Mouse (Mus musculus) neural tube, embryonic 14.5 days (tissue): ENCODE measurements around the gene Brpf3. TPM values are rescaled to one million over a fixed set of nuclear protein-coding genes. Genes with fewer than 3 reads are reported as not detected.
"Not testable (repeated sequence)": the region's sequence is repeated elsewhere in the genome, so short reads cannot be mapped to it uniquely, and the experiment has no call there.

ENCODE experiments used
- ATAC-seq: fragments of 200-750 bp; cut with Nextera tagmentation; 2 replicates; pipeline ENCODE4 v1.8.0; 2017; ENCODE audit warnings: low read depth, mild to moderate bottlenecking, moderate TSS enrichment, moderate library complexity
- H3K27ac ChIP-seq: fragments of 300-500 bp; sonication (generic); 2 replicates; pipeline ENCODE4 v1.5.1; 2014; ENCODE audit warnings: low read depth, mild to moderate bottlenecking, control low read depth, low read length, moderate library complexity, mixed read lengths
- H3K27me3 ChIP-seq: fragments of 300-500 bp; sonication (generic); 2 replicates; pipeline ENCODE4 v1.6.1; 2014; ENCODE audit warnings: low read length; ENCODE audit not compliant: control insufficient read depth, insufficient read depth
- H3K36me3 ChIP-seq: fragments of 300-500 bp; sonication (generic); 2 replicates; pipeline ENCODE4 v1.6.1; 2014; ENCODE audit warnings: low read length, mixed read lengths; ENCODE audit not compliant: control insufficient read depth, insufficient read depth
- H3K4me1 ChIP-seq: fragments of 300-500 bp; sonication (generic); 2 replicates; pipeline ENCODE4 v1.6.1; 2014; ENCODE audit warnings: low read length; ENCODE audit not compliant: control insufficient read depth, insufficient read depth
- H3K4me2 ChIP-seq: fragments of 300-500 bp; sonication (generic); 2 replicates; pipeline ENCODE4 v1.6.1; 2014; ENCODE audit warnings: mild to moderate bottlenecking, low read depth, low read length, control low read depth
- H3K4me3 ChIP-seq: fragments of 300-500 bp; sonication (generic); 2 replicates; pipeline ENCODE4 v1.5.1; 2014; ENCODE audit warnings: low read depth, low read length, control low read depth, mixed read lengths
- H3K9ac ChIP-seq: fragments of 300-500 bp; sonication (generic); replicated peaks from 2 replicates; pipeline ENCODE4 v1.6.1; 2014; ENCODE audit warnings: low read depth, mild to moderate bottlenecking, control low read depth, low read length, mixed read lengths
- H3K9me3 ChIP-seq: fragments of 300-500 bp; sonication (generic); 2 replicates; pipeline ENCODE4 v1.6.1; 2016; ENCODE audit warnings: low read length; ENCODE audit not compliant: control insufficient read depth
- WGBS: fragments of 180-500 bp; shearing (Covaris S2); extraction: QIAGEN DNeasy Blood & Tissue Kit; methylation state at CpG from one replicate; pipeline ENCODE4 v1.1.7; 2014; 5-methylcytosine and 5-hydroxymethylcytosine counted together
- polyA plus RNA-seq: library from polyadenylated mRNA; unstranded; fragments of >200 nt; fragmentation: Nextera tagmentation; extraction: Ambion mirVana; gene quantifications from 2 replicates; pipeline ENCODE4 v1.2.1, GENCODE M21; 2014

The Brpf3 gene
- polyA plus RNA-seq, 1 experiment from 2014 or later = 6.9 TPM

GRCm38 (mm10) chr17:28832875-28833274, 32.0 kb downstream of the Brpf3 start:
- no peaks in the 10 kb centered on the region for H3K27me3 ChIP-seq
- H3K27ac ChIP-seq = no peak overlapping the region
- H3K9ac ChIP-seq = no peak overlapping the region
- no peak overlapping the region for H3K4me2 ChIP-seq
- ATAC-seq = no peak
- H3K9me3 ChIP-seq = no peaks in the 10 kb centered on the region
- no peak overlapping the region for H3K4me3 ChIP-seq
- no peaks in the 10 kb centered on the region for H3K4me1 ChIP-seq
- 95% methylated on average over 3 of the region's 3 CpGs for WGBS
- H3K36me3 ChIP-seq = peaks cover 21% of the 10 kb centered on the region

GRCm38 (mm10) chr17:28834676-28835075, 33.8 kb downstream of the Brpf3 start:
- Histone ChIP-seq H3K9ac (no peak overlapping the region), H3K4me2 (no peak overlapping the region), H3K4me3 (no peak overlapping the region), H3K27ac (no peak overlapping the region), H3K4me1 (no peaks in the 10 kb centered on the region), H3K27me3 (no peaks in the 10 kb centered on the region), H3K36me3 (peaks cover 28% of the 10 kb centered on the region), H3K9me3 (no peaks in the 10 kb centered on the region)
- WGBS = 82% methylated on average over 10 of the region's 10 CpGs
- ATAC-seq = no peak

GRCm38 (mm10) chr17:28837840-28838239, 37.0 kb downstream of the Brpf3 start:
- 94% methylated on average over 7 of the region's 7 CpGs for WGBS
- H3K4me2 ChIP-seq = no peak overlapping the region
- H3K4me3 ChIP-seq = no peak overlapping the region
- H3K36me3 ChIP-seq = peaks cover 26% of the 10 kb centered on the region
- H3K4me1 ChIP-seq = no peaks in the 10 kb centered on the region
- H3K27me3 ChIP-seq = no peaks in the 10 kb centered on the region
- no peak for ATAC-seq
- no peak overlapping the region for H3K9ac ChIP-seq
- H3K27ac ChIP-seq = no peak overlapping the region
- no peaks in the 10 kb centered on the region for H3K9me3 ChIP-seq

GRCm38 (mm10) chr17:28841947-28842346, 41.1 kb downstream of the Brpf3 start:
- not testable (repeated sequence) for H3K4me2 ChIP-seq, H3K27me3 ChIP-seq, ATAC-seq, H3K4me3 ChIP-seq, H3K4me1 ChIP-seq, H3K9me3 ChIP-seq, H3K9ac ChIP-seq, H3K27ac ChIP-seq
- WGBS = 99% methylated on average over 4 of the region's 4 CpGs
- peaks cover 19% of the 10 kb centered on the region for H3K36me3 ChIP-seq

- no peak overlapping the region for H3K4me3 ChIP-seq
- peaks cover 3% of the 10 kb centered on the region; the same call in 1 of the 2 replicates for H3K36me3 ChIP-seq
- no peaks in the 10 kb centered on the region for H3K27me3 ChIP-seq
- 62% methylated on average over 5 of the region's 5 CpGs for WGBS
- H3K4me2 ChIP-seq = no peak overlapping the region
- no peaks in the 10 kb centered on the region for H3K4me1 ChIP-seq
- no peak for ATAC-seq
- H3K27ac ChIP-seq = no peak overlapping the region
- no peaks in the 10 kb centered on the region for H3K9me3 ChIP-seq
- H3K9ac ChIP-seq = no peak overlapping the region
Observed at GRCm38 (mm10) chr17:28843665-28844064, 42.8 kb downstream of the Brpf3 start.

- H3K9me3 ChIP-seq = no peaks in the 10 kb centered on the region
- H3K27me3 ChIP-seq = no peaks in the 10 kb centered on the region
- H3K9ac ChIP-seq = no peak overlapping the region
- no peak overlapping the region for H3K27ac ChIP-seq
- H3K36me3 ChIP-seq = no peaks in the 10 kb centered on the region
- 70% methylated on average over 11 of the region's 11 CpGs for WGBS
- no peak overlapping the region for H3K4me3 ChIP-seq
- ATAC-seq = no peak
- no peak overlapping the region for H3K4me2 ChIP-seq
- H3K4me1 ChIP-seq = no peaks in the 10 kb centered on the region
Observed at GRCm38 (mm10) chr17:28846974-28847617, 46.2 kb downstream of the Brpf3 start.

- ATAC-seq = no peak
Observed at GRCm38 (mm10) chr17:28850511-28850910, 49.6 kb downstream of the Brpf3 start.

GRCm38 (mm10) chr17:28854377-28854776, 53.5 kb downstream of the Brpf3 start:
- Histone ChIP-seq H3K27ac (no peak overlapping the region), H3K4me2 (no peak overlapping the region), H3K4me1 (no peaks in the 10 kb centered on the region), H3K9ac (no peak overlapping the region), H3K36me3 (no peaks in the 10 kb centered on the region), H3K9me3 (peaks cover 3% of the 10 kb centered on the region; the same call in 1 of the 2 replicates), H3K27me3 (no peaks in the 10 kb centered on the region), H3K4me3 (no peak overlapping the region)
- ATAC-seq = no peak
- 83% methylated on average over 6 of the region's 7 CpGs for WGBS

More at GRCm38 (mm10) chr17:28850511-28850910, 49.6 kb downstream of the Brpf3 start:
- Histone ChIP-seq H3K4me1 (no peaks in the 10 kb centered on the region), H3K27ac (no peak overlapping the region), H3K4me2 (no peak overlapping the region), H3K9ac (no peak overlapping the region), H3K36me3 (no peaks in the 10 kb centered on the region), H3K9me3 (no peaks in the 10 kb centered on the region), H3K27me3 (no peaks in the 10 kb centered on the region), H3K4me3 (no peak overlapping the region)
- WGBS = 92% methylated on average over 5 of the region's 5 CpGs

GRCm38 (mm10) chr17:28855166-28855885, 54.4 kb downstream of the Brpf3 start:
- whole genome bisulfite sequencing = 82% methylated on average over 9 of the region's 9 CpGs
- no peak for ATAC-seq
- Histone ChIP-seq H3K36me3 (no peaks in the 10 kb centered on the region), H3K4me1 (no peaks in the 10 kb centered on the region), H3K4me2 (no peak overlapping the region), H3K4me3 (no peak overlapping the region), H3K27me3 (no peaks in the 10 kb centered on the region), H3K27ac (no peak overlapping the region), H3K9ac (no peak overlapping the region), H3K9me3 (peaks cover 3% of the 10 kb centered on the region; the same call in 1 of the 2 replicates)
